Mouse (Mus musculus) limb, embryonic 12.5 days (tissue): ENCODE data around the gene Mageb3. TPM values are rescaled to one million over a fixed set of nuclear protein-coding genes. Genes with fewer than 3 reads are reported as not detected.
A peak's percentile ranks its signal among the peaks of the same experiment; 100 is the strongest.
"Not testable (repeated sequence)": the region's sequence is repeated elsewhere in the genome, so short reads cannot be mapped to it uniquely, and the experiment has no call there.

Source experiments
- ATAC-seq: fragments of 200-750 bp; cut with Nextera tagmentation; 2 replicates; pipeline ENCODE4 v1.8.0; 2017; ENCODE audit warnings: low read depth, moderate TSS enrichment; ENCODE audit not compliant: insufficient number of reproducible peaks, insufficient read depth, low FRiP score, low TSS enrichment
- H3K27ac ChIP-seq: fragments of 300-500 bp; sonication (generic); 2 replicates; pipeline ENCODE4 v1.5.1; 2016; ENCODE audit warnings: mild to moderate bottlenecking, moderate library complexity
- H3K27me3 ChIP-seq: fragments of 300-500 bp; sonication (generic); 2 replicates; pipeline ENCODE4 v1.6.1; 2016; ENCODE audit warnings: mild to moderate bottlenecking, moderate library complexity
- H3K36me3 ChIP-seq: fragments of 300-500 bp; sonication (generic); 2 replicates; pipeline ENCODE4 v1.6.1; 2016; ENCODE audit warnings: mild to moderate bottlenecking, moderate library complexity
- H3K4me1 ChIP-seq: fragments of 300-500 bp; sonication (generic); replicated peaks from 2 replicates; pipeline ENCODE4 v1.6.1; 2016
- H3K4me2 ChIP-seq: fragments of 300-500 bp; sonication (generic); 2 replicates; pipeline ENCODE4 v1.6.1; 2016; ENCODE audit warnings: mild to moderate bottlenecking, moderate library complexity
- H3K4me3 ChIP-seq: fragments of 300-500 bp; sonication (generic); replicated peaks from 2 replicates; pipeline ENCODE4 v1.5.1; 2016; ENCODE audit warnings: mild to moderate bottlenecking
- H3K9ac ChIP-seq: fragments of 300-500 bp; sonication (generic); replicated peaks from 2 replicates; pipeline ENCODE4 v1.6.1; 2016; ENCODE audit warnings: mild to moderate bottlenecking, moderate library complexity
- H3K9me3 ChIP-seq: fragments of 300-500 bp; sonication (generic); 2 replicates; pipeline ENCODE4 v1.6.1; 2016; ENCODE audit warnings: mild to moderate bottlenecking, moderate library complexity
- WGBS: fragments of 180-500 bp; shearing (Covaris S2); methylation state at CpG from one replicate; pipeline ENCODE4 v1.1.7; 2016; 5-methylcytosine and 5-hydroxymethylcytosine counted together
- polyA plus RNA-seq: library from polyadenylated mRNA; unstranded; fragments of >200 nt; fragmentation: Nextera tagmentation; extraction: Ambion mirVana; gene quantifications from 2 replicates; pipeline ENCODE4 v1.2.1, GENCODE M21; 2016

Gene Mageb3
- polyA plus RNA-seq, result 0.20 and 0.28 TPM in 2 replicates

DNA sequence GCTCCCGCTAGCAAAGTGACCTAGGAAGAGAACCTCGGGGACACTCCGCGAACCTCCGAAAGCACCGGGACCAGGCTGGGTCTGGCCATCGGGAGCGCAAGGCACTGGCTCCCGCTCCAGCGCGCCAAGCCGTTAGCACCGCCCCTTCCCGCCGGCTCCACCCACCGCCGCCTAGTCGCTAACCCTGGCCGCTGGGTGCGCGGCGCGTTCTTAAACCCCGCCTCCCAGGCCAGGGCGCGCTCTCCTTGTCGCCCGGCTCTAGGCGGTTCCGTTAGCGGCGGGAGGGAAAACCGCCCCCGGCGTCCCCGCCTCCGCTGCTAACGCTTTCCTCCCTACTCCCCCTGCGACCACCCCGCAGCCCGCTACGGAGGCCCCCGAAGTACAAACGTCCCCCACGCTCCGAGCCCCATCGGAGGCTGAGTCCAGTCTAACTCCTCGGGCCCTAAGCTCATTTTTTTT lies at the start of gene Mageb3, which contains the start of gene Ctdspl2:
Gene Mageb3 (minus strand): TSS at position 328 of the 459 bp plus-strand sequence.
Gene Ctdspl2 (plus strand): TSS at position 237 of the 459 bp plus-strand sequence.
- Histone ChIP-seq H3K4me2 (peak within 1 kb of the TSS; percentile 83), H3K36me3 (peaks cover 9% of the 10 kb centered on the region; the same call in 1 of the 2 replicates), H3K4me3 (peak within 1 kb of the TSS; percentile 96), H3K9ac (peak within 1 kb of the TSS; percentile 96), H3K27ac (peak within 1 kb of the TSS; percentile 97), H3K27me3 (no peaks in the 10 kb centered on the region), H3K4me1 (peaks cover 16% of the 10 kb centered on the region), H3K9me3 (no peaks in the 10 kb centered on the region)
- under 1% methylated on average over 48 of the region's 48 CpGs for WGBS
- peak; percentile 96 for ATAC-seq

DNA sequence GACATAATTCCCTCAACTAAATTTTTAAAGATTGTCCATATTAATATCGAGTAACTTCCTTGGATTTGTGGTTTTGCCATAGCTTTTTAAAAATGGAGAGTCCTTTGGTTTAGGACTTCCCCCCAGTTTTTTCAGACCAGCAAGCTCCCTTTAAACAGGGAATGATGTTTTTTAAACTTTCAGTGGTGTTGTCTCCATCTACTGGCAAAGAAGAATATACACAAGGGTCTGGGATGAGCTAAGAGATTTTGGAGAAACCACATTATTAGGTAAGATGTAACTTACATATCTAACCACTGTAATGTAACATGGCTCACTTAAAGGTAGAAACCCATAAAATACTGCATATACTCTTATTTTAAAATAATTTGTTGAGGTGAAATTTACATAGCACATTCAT lies 39.8 kb upstream of the Mageb3 start:
- H3K27ac ChIP-seq, result no peak overlapping the region
- H3K4me3 ChIP-seq, result no peak overlapping the region
- H3K4me1 ChIP-seq, result no peaks in the 10 kb centered on the region
- ATAC-seq, result no peak
- no peaks in the 10 kb centered on the region for H3K27me3 ChIP-seq
- H3K4me2 ChIP-seq, result no peak overlapping the region
- H3K36me3 ChIP-seq, result peaks cover 54% of the 10 kb centered on the region
- no peak overlapping the region for H3K9ac ChIP-seq
- H3K9me3 ChIP-seq, result no peaks in the 10 kb centered on the region
- WGBS, result 95% methylated on average over 1 of the region's 1 CpGs

DNA sequence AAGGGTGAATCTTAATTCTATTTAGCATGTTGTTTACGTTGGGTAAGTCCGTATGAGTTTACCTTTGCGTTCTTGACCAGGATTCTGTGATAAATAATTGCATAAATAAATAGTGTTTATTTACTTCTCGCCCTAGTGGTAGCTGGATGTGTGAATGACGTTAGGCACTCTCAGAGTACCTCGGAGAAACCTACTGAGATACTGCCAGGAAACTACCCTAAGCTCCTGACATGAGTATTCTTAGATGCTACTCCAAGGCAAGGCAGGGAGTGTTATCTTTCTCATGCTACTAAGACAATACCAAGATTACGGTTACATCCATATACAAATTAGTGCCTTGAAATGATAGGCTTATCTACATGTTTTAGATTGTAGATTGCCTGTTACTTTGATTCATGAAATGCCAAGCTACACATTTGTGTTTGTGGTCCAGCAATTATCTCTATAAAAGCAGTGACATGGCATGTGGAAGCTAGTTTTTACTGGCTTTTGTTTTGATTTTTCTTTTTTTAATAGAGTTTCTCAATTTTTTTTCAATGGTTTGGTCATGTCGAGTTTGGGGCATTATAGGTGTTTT lies 1.4 kb upstream of the Mageb3 start:
- H3K4me3 ChIP-seq, result peak overlapping the region; percentile 96
- no peaks in the 10 kb centered on the region for H3K9me3 ChIP-seq
- peaks cover 18% of the 10 kb centered on the region for H3K36me3 ChIP-seq
- 13% methylated on average over 8 of the region's 8 CpGs for WGBS
- H3K4me1 ChIP-seq, result peaks cover 16% of the 10 kb centered on the region
- H3K27ac ChIP-seq, result no peak overlapping the region
- peak overlapping the region; percentile 83 for H3K4me2 ChIP-seq
- H3K9ac ChIP-seq, result peak overlapping the region; percentile 96
- H3K27me3 ChIP-seq, result no peaks in the 10 kb centered on the region
- no peak for ATAC-seq

DNA sequence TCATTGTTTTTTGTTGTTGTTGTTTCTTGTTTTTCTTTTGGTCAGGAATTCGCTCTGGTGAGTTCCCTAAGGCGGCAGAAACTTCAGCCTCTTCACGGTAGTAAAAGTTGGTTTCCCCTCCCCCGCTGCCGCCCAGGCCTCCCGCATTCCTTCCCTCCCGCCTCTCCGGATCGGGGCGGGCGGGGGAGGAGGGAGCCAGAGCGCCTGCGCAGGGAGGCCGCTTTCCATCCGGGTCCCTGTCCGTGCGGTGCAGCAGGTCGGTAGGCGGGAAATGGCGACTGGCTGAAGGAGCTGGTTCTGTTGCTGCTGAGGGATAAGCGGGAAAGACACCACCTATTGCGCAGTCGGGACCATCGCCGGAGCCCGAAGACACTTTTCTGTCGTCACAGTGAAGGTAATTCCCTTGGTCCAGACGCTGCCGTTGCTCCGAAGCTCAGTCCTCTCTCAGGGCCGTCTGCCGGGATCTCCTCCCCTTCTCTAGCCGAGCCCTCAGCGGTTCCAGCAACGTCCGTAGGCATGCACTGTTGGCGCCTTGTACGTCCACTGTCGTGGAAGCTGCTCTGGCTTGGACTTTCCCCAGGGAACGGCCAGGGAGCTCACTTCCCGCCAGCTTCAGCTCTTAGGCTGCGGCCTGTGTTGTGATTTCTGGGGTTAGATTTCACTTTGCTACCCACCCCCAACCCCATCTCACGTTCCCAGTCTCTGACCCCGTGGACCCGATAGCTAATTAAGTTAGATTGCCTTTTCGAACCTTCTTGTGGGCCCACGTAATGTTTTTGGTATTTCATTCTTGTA lies 529 bp upstream of the Mageb3 start:
- H3K27ac ChIP-seq, result peak overlapping the region; percentile 97
- H3K27me3 ChIP-seq, result no peaks in the 10 kb centered on the region
- peak overlapping the region; percentile 83 for H3K4me2 ChIP-seq
- peak overlapping the region; percentile 96 for H3K9ac ChIP-seq
- H3K36me3 ChIP-seq, result peaks cover 12% of the 10 kb centered on the region; the same call in 1 of the 2 replicates
- peak overlapping the region; percentile 96 for H3K4me3 ChIP-seq
- WGBS, result under 1% methylated on average over 47 of the region's 47 CpGs
- ATAC-seq, result peak; percentile 90
- H3K9me3 ChIP-seq, result no peaks in the 10 kb centered on the region
- H3K4me1 ChIP-seq, result peaks cover 16% of the 10 kb centered on the region

DNA sequence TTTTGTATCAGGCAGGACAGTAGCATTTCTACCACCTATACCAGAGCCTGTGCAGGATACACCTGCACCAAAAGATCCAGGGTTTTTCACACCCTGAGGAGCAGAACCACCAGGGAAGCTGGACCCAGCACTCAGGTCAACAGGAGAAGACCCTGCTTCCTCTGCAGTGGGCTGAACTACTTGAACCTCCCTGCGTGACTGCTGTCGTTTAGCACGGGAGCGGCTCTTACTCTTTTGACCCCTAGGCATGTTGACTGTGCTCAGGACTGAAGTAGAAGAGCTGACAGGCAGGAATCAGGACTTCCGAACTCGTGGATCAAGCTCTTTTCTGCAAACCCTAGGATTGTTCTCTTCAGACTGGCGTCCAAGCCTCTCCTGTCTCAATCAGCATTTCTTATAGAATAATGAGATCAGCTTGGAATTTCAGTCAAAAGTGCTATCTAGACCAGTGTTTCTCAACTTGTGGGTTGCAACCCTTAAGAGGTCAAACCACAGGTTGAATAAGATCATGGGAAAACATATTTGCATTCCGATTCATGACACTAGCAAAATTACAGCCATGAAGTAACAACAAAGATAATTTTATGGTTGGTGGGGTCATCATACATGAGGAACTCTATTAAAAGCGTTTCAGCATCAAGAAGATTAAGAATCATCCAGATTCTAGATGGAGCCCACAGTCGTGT lies 778 bp downstream of the Mageb3 start:
- 23% methylated on average over 10 of the region's 10 CpGs for WGBS
- no peaks in the 10 kb centered on the region for H3K9me3 ChIP-seq
- ATAC-seq, result no peak
- H3K27ac ChIP-seq, result peak overlapping the region; percentile 97
- peak overlapping the region; percentile 83 for H3K4me2 ChIP-seq
- peaks cover 5% of the 10 kb centered on the region; the same call in 1 of the 2 replicates for H3K36me3 ChIP-seq
- no peaks in the 10 kb centered on the region for H3K27me3 ChIP-seq
- peak overlapping the region; percentile 96 for H3K9ac ChIP-seq
- H3K4me3 ChIP-seq, result peak overlapping the region; percentile 96
- H3K4me1 ChIP-seq, result peaks cover 16% of the 10 kb centered on the region

DNA sequence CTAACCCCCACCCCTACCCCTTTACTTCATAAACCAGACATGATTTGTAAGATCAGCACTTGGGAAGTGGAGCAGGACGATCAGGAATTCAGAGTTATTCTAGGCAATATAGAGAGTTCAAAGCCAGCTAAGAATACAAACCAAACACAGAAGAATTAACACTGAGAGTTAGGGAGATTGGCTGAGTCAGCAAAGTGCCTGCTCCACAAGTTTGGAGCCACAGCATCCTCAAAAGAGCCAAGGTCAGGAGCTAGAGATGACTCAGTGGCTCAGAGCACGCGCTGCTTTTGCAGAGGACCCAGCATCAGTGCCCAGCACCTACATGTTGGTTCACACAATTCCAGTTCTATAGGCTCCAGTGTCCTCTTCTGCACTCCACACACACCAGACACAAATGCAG lies 12.5 kb downstream of the Mageb3 start:
- H3K4me1 ChIP-seq, result no peaks in the 10 kb centered on the region
- no peaks in the 10 kb centered on the region for H3K27me3 ChIP-seq
- no peak overlapping the region for H3K9ac ChIP-seq
- no peak overlapping the region for H3K4me3 ChIP-seq
- H3K9me3 ChIP-seq, result no peaks in the 10 kb centered on the region
- no peak for ATAC-seq
- no peak overlapping the region for H3K4me2 ChIP-seq
- H3K27ac ChIP-seq, result no peak overlapping the region
- WGBS, result 78% methylated on average over 3 of the region's 3 CpGs
- H3K36me3 ChIP-seq, result no peaks in the 10 kb centered on the region

DNA sequence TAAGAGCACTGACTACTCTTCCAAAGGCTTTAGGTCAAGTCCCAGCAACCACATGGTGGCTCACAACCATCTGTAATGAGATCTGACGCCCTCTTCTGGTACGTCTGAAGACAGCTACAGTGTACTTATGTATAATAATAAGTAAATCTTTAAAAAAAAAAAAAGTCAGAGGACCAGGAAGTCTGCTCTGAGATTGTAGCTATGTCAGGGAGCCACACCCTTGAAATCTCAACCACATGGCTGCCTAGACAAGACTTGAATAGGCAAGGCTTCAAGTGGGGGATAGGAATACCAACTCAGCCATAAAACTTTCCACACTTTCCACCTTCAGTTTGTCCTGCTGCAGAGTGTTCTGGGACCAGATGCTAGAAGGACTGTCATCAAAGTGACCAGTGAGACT lies 18.3 kb downstream of the Mageb3 start:
- not testable (repeated sequence) for ATAC-seq, H3K9me3 ChIP-seq, H3K9ac ChIP-seq, H3K4me2 ChIP-seq, H3K27me3 ChIP-seq, H3K4me1 ChIP-seq, H3K27ac ChIP-seq, H3K4me3 ChIP-seq
- 75% methylated on average over 2 of the region's 2 CpGs for whole genome bisulfite sequencing
- H3K36me3 ChIP-seq, result peaks cover 15% of the 10 kb centered on the region; the same call in 1 of the 2 replicates

DNA sequence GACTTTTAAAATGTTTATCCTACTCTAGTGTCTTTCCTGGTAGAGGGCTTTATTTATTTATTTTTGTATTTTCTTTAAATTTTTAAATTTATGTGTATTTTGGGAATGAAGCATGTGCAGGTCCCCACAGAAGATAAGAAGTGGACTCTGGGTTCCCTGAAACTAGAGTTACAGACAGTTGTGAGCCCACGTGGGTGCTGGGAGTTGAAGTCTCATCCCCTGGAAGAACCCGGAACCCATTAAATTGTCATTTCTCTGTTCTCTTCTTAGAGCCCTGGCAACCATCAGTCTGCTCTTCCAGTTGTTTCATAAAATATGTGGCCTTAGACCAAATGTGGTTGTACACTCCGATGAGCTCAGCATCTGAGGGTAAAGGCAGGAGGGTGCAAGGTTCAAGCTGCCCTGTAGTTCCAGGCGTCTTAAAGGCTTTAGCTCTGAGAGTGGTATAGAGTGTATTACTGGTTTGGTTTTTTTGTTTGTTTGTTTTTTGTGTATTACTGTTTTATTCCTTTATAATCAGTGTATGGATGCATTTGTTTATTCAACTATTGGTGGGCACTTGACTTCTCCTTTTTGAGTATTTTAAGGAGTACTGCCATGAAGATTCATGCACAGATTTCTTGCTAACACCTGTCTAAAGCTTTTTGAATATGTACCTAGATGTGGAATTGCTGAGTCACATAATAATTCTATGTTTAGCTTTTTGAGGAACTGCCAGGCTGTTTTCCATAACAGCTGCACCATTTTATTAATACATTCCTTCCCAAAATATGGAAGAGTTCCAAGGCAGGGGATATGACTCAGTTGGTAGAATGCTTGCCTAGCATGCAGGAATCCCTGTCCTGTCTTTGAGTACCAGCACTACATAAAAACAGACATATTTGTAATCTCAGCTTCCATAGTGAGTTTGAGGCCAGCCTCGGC lies 39.6 kb downstream of the Mageb3 start:
- Histone ChIP-seq H3K4me1 (no peaks in the 10 kb centered on the region), H3K27me3 (no peaks in the 10 kb centered on the region), H3K36me3 (peaks cover 23% of the 10 kb centered on the region), H3K9ac (no peak overlapping the region), H3K4me3 (no peak overlapping the region), H3K9me3 (no peaks in the 10 kb centered on the region), H3K4me2 (no peak overlapping the region), H3K27ac (no peak overlapping the region)
- no peak for ATAC-seq
- WGBS, result 90% methylated on average over 5 of the region's 5 CpGs

DNA sequence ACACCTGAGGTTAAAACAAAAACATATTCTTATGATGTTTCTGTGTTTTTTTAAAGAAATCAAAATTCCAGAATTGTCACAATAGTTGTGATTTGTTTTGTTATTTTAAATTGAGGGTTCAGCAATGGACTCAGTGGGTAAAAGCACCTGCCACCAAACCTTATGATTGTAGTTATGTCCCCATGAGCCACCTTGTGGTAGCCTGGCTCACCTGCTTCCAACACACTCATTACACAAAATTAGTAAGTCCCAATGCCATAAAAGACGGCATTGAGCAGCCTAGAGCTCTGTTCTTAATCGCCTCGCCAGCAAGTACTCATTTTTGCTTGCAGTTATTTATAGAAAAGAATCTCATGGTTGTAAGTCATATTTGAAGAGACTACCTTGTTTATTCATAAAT lies 45.9 kb downstream of the Mageb3 start:
- WGBS, result 79% methylated on average over 3 of the region's 3 CpGs

More for the DNA sequence above, 45.9 kb downstream of the Mageb3 start:
- Histone ChIP-seq H3K36me3 (peaks cover 56% of the 10 kb centered on the region), H3K4me1 (no peaks in the 10 kb centered on the region), H3K9me3 (no peaks in the 10 kb centered on the region), H3K4me2 (no peak overlapping the region), H3K27ac (no peak overlapping the region), H3K4me3 (no peak overlapping the region), H3K27me3 (no peaks in the 10 kb centered on the region), H3K9ac (no peak overlapping the region)
- ATAC-seq, result no peak
